Mouse (Mus musculus) hindbrain, postnatal 0 days (tissue): Measurements from ENCODE around the gene Fry. TPM values are rescaled to one million over a fixed set of nuclear protein-coding genes. Genes with fewer than 3 reads are reported as not detected.

ENCODE experiments used
- ATAC-seq: fragments of 200-750 bp; cut with Nextera tagmentation; 2 replicates; pipeline ENCODE4 v1.8.0; 2017; ENCODE audit warnings: mild to moderate bottlenecking, moderate TSS enrichment, moderate library complexity
- DNase-seq: peaks from one replicate; pipeline ENCODE4 v3.0.0-alpha.2; 2015; ENCODE audit warnings: low spot score
- H3K27ac ChIP-seq: fragments of 300-500 bp; sonication (generic); 2 replicates; pipeline ENCODE4 v1.5.1; 2014; ENCODE audit warnings: mild to moderate bottlenecking
- H3K27me3 ChIP-seq: fragments of 300-500 bp; sonication (generic); 2 replicates; pipeline ENCODE4 v1.6.1; 2014; ENCODE audit warnings: low read length, mixed read lengths; ENCODE audit not compliant: insufficient read depth
- H3K36me3 ChIP-seq: fragments of 300-500 bp; sonication (generic); 2 replicates; pipeline ENCODE4 v1.6.1; 2014; ENCODE audit warnings: low read length, mixed read lengths; ENCODE audit not compliant: insufficient read depth
- H3K4me1 ChIP-seq: fragments of 300-500 bp; sonication (generic); 2 replicates; pipeline ENCODE4 v1.6.1; 2014; ENCODE audit warnings: antibody characterized with exemption, low read length, mixed read lengths; ENCODE audit not compliant: insufficient read depth
- H3K4me2 ChIP-seq: fragments of 300-500 bp; sonication (generic); 2 replicates; pipeline ENCODE4 v1.6.1; 2014; ENCODE audit warnings: low read depth, mild to moderate bottlenecking, low read length, moderate library complexity, mixed read lengths
- H3K4me3 ChIP-seq: fragments of 300-500 bp; sonication (generic); 2 replicates; pipeline ENCODE4 v1.5.1; 2014; ENCODE audit warnings: low read length
- H3K9ac ChIP-seq: fragments of 300-500 bp; sonication (generic); replicated peaks from 2 replicates; pipeline ENCODE4 v1.6.1; 2014; ENCODE audit warnings: mild to moderate bottlenecking, low read length, moderate library complexity, mixed read lengths
- H3K9me3 ChIP-seq: fragments of 300-500 bp; sonication (generic); 2 replicates; pipeline ENCODE4 v1.6.1; 2016; ENCODE audit warnings: low read length, mixed read lengths
- CTCF ChIP-seq: IDR thresholded peaks from 2 replicates; pipeline ENCODE4 v1.5.1; 2016; ENCODE audit warnings: antibody characterized with exemption, control low read depth, low read depth
- WGBS: fragments of 180-500 bp; shearing (Covaris S2); extraction: QIAGEN DNeasy Blood & Tissue Kit; methylation state at CpG from one replicate; pipeline ENCODE4 v1.1.7; 2014; 5-methylcytosine and 5-hydroxymethylcytosine counted together
- polyA plus RNA-seq: library from polyadenylated mRNA; unstranded; fragments of >200 nt; fragmentation: Nextera tagmentation; extraction: Ambion mirVana; gene quantifications from 2 replicates; pipeline ENCODE4 v1.2.1, GENCODE M21; 2015
- total RNA-seq: library from RNA; depleted of rRNA; stranded (reverse); fragments of >200 nt; gene quantifications from 2 replicates; pipeline ENCODE4 v1.2.3, GENCODE M21; 2014

Gene Fry
- total and polyA plus RNA-seq, 2 experiments from 2014 or later, result 47.7 to 122 TPM

DNA sequence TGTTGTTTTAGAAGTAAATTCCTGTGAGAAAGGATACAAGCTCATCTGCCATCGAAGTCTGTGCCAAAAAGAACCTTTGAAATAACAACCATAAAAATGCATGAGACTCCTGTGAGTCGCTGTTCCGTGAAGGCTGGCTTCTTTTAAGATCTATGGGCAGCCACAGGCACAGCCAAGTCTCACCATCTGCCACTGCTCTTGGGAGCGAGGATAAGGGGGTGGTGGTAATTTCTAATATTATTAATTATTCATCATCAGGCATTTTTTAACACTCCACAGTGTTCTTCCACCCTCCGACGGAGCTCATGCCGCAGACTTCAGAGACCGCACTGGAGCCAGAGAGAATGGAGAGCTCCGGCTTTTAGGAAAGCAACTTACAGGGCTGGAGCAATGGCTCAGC is 123.2 kb downstream of the Fry start:
- H3K27ac ChIP-seq, result no peak overlapping the region

DNA sequence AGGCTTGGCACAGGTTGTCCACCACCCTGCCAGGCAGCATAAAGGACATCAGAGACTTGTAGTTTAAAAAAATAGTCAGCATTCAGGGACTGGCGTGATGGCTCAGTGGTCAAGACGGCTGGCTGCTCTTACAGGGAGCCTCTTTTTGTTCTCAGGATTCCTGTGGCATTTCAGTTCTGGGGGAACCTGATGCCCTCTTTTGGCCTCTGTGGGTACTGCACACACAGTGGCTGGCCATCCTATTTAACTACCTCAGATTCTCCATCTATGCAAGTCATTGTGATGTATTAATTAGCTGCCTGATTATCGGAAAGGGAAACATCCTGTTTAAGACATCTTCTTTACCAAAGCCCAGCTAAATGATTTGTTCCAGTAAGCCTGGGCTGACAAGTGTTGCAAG is 128.3 kb downstream of the Fry start:
- ATAC-seq (no peak), DNase-seq (no peak)
- Histone ChIP-seq H3K9ac (no peak overlapping the region), H3K4me1 (no peaks in the 10 kb centered on the region), H3K36me3 (no peaks in the 10 kb centered on the region), H3K27ac (no peak overlapping the region), H3K4me3 (no peak overlapping the region), H3K27me3 (no peaks in the 10 kb centered on the region), H3K4me2 (no peak overlapping the region), H3K9me3 (no peaks in the 10 kb centered on the region)
- peak; percentile 63 for TF ChIP-seq CTCF
- WGBS, result 73% methylated on average over 3 of the region's 3 CpGs

More for the DNA sequence above, 123.2 kb downstream of the Fry start:
- no peaks in the 10 kb centered on the region for H3K27me3 ChIP-seq
- H3K4me2 ChIP-seq, result no peak overlapping the region
- DNase-seq (no peak), ATAC-seq (no peak)
- no peaks in the 10 kb centered on the region for H3K9me3 ChIP-seq
- no peak for TF ChIP-seq CTCF
- H3K9ac ChIP-seq, result no peak overlapping the region
- no peaks in the 10 kb centered on the region for H3K4me1 ChIP-seq
- H3K4me3 ChIP-seq, result no peak overlapping the region
- 63% methylated on average over 9 of the region's 9 CpGs for WGBS
- H3K36me3 ChIP-seq, result no peaks in the 10 kb centered on the region

DNA sequence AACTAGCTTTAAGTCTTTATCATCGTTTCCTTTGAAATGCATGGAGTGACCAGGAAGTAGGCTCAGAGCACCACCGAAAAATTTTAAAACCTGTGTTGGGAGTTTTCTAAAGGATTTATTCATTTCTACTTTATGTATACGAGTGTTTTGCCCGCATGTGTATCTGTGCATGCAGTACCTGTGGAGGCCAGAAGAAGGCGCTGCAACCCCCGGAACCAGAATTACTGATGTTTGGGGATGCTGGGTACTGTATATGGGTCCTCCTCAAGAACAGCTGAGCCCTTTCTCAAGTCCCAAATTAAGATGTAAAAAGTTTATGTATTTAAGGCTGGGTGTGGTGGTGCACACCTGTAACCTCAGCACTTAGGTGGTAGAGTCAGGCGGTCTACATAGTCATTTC is 139.3 kb downstream of the Fry start:
- no peaks in the 10 kb centered on the region for H3K27me3 ChIP-seq
- H3K4me1 ChIP-seq, result peaks cover 5% of the 10 kb centered on the region; the same call in 1 of the 2 replicates
- ATAC-seq (no peak), DNase-seq (no peak)
- TF ChIP-seq CTCF, result peak; percentile 56
- no peak overlapping the region for H3K9ac ChIP-seq
- H3K4me3 ChIP-seq, result no peak overlapping the region
- H3K36me3 ChIP-seq, result no peaks in the 10 kb centered on the region
- peak overlapping the region; percentile 96; the same call in 1 of the 2 replicates for H3K27ac ChIP-seq
- 0 out of 2 replicates have a peak overlapping the region, but pooled peaks have one; percentile 67 for H3K4me2 ChIP-seq
- WGBS, result 87% methylated on average over 7 of the region's 7 CpGs
- no peaks in the 10 kb centered on the region for H3K9me3 ChIP-seq

DNA sequence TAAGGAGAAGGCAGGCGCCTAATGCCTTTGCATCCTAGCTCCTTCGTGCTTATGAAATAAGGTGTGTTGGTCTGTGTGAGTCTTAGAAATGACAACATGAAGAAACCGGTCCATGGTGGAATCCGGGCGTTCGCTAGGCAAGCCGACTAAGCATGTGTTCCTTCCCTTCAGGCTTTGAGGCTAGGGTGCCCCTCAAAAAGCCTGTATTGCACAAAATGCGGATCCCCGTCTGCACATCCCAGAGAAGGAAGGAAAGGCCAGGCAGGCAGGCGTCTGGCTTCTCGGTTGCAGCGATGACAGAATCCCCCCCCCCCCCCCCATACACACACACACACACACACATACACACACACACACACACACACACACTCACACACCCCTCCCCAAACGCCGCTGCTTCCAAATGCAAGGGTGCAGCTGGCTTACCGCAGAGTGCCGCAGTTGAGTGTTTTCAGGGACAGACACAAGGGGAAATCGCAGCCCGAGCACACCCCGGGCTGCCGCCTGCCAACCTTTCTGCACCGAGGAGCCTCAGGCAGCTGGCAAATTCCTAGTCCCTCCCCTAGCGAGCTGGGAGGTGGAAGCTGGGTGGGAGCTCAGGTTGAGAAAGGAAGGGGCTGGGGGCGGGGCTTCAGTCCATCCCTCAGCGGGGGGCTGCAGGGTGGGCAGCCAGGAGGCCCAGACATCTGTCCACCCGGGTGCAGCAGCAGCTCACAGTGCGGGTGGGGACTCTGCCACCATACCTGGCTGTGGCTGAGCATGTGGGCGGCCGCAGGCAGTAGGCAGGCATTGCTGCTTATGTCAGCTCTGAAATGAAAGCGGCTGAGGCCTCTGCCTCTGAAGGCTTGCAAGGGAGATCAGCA is 141.0 kb downstream of the Fry start:
- under 1% methylated on average over 28 of the region's 29 CpGs for WGBS
- Histone ChIP-seq H3K4me3 (peak overlapping the region; percentile 53), H3K9me3 (no peaks in the 10 kb centered on the region), H3K27ac (peak overlapping the region; percentile 96), H3K36me3 (no peaks in the 10 kb centered on the region), H3K4me2 (peak overlapping the region; percentile 67), H3K9ac (peak overlapping the region; percentile 73), H3K27me3 (no peaks in the 10 kb centered on the region), H3K4me1 (peaks cover 7% of the 10 kb centered on the region)
- peak; percentile 92 for ATAC-seq
- peak; percentile 89 for DNase-seq
- TF ChIP-seq CTCF, result no peak

DNA sequence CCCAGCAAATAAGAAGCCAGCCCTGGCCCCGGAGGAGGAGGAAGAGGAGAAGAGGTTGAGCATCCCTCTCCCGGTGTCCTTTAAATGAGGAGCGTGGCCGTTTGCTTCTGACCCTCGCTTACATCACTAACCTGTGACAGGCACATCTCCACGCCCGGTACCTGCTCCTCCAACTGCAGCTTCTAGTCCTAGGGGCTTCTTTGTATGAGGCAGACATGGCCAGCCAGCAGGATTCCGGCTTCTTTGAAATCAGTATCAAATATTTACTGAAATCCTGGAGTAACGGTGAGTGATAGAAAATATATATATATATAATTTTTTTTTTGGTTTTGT is 141.6 kb downstream of the Fry start:
- Histone ChIP-seq H3K9ac (peak overlapping the region; percentile 73), H3K4me1 (peaks cover 7% of the 10 kb centered on the region), H3K4me2 (peak overlapping the region; percentile 67), H3K27me3 (no peaks in the 10 kb centered on the region), H3K4me3 (peak overlapping the region; percentile 53), H3K36me3 (no peaks in the 10 kb centered on the region), H3K9me3 (no peaks in the 10 kb centered on the region), H3K27ac (peak overlapping the region; percentile 96)
- DNase-seq (no peak), ATAC-seq (peak; percentile 63)
- TF ChIP-seq CTCF, result no peak
- 20% methylated on average over 9 of the region's 9 CpGs for WGBS

DNA sequence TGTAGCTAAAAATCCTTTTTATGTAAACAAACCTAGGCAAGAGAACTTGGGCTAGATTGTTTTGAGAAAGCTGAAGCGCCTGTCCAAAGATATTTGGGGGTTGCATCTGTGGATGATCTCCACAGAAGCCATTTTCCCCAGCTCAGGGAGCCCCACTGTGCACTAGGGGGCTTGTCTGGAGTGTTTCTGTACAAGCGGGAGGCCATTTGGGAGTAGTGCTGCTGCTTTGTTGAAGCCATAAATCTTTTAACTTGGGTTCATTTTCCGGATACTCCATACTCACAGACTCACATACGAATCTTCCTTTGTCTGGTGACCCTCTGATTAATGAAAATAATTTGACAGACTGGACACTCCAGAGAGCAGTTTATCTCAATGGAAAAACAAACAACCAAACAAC is 142.9 kb downstream of the Fry start:
- TF ChIP-seq CTCF, result no peak
- no peaks in the 10 kb centered on the region for H3K36me3 ChIP-seq
- peak overlapping the region; percentile 53 for H3K4me3 ChIP-seq
- ATAC-seq, result no peak
- no peak for DNase-seq
- H3K27ac ChIP-seq, result peak overlapping the region; percentile 48; the same call in 1 of the 2 replicates
- peaks cover 7% of the 10 kb centered on the region for H3K4me1 ChIP-seq
- H3K4me2 ChIP-seq, result peak overlapping the region; percentile 67
- H3K27me3 ChIP-seq, result no peaks in the 10 kb centered on the region
- no peaks in the 10 kb centered on the region for H3K9me3 ChIP-seq
- WGBS, result 52% methylated on average over 4 of the region's 4 CpGs
- peak overlapping the region; percentile 73 for H3K9ac ChIP-seq
